ENCODE assay signal across 12 mouse cellular contexts in genomic region chr6:54509264-54509663, GRCm38 (mm10). TPM values are rescaled to one million over a fixed set of nuclear protein-coding genes. Genes with fewer than 3 reads are reported as not detected.
DNase-seq lines count a peak whose midpoint lies in the region; ATAC-seq and TF ChIP-seq lines count a peak whose summit lies in the region.
"Had no signal": no experiment of that assay in that cellular context is flagged by ENCODE, and none has a peak within 500 bp of the region (broad histone marks: within the 10 kb centered on the region; RNA-seq: fewer than 3 reads in every experiment).

No protein-coding gene starts in this region.

- H3K4me3 ChIP-seq in forebrain, embryonic 10.5 days = no peak overlapping the region
- H3K4me3 ChIP-seq in forebrain, embryonic 11.5 days (ENCODE audit: low read depth, low read length) = no peak overlapping the region
- H3K4me3 ChIP-seq in cerebellum, adult 2 months (replicated peaks; ENCODE audit: insufficient read depth, low read depth, low read length) = no peak overlapping the region
- no peak overlapping the region for H3K4me3 ChIP-seq in hindbrain, embryonic 10.5 days
- H3K4me3 ChIP-seq in midbrain, embryonic 11.5 days (ENCODE audit: low read depth, low read length) = no peak overlapping the region
- H3K4me3 ChIP-seq: heart, adult 2 months had no signal

- no peaks in the 10 kb centered on the region for H3K9me3 ChIP-seq in forebrain, embryonic 10.5 days
- no peaks in the 10 kb centered on the region for H3K9me3 ChIP-seq in forebrain, embryonic 11.5 days (ENCODE audit: control insufficient read depth, low read length)
- H3K9me3 ChIP-seq in hindbrain, embryonic 10.5 days = no peaks in the 10 kb centered on the region
- no peaks in the 10 kb centered on the region for H3K9me3 ChIP-seq in midbrain, embryonic 11.5 days (ENCODE audit: control insufficient read depth, low read length)

- no peak for TF ChIP-seq POLR2A in cerebellum, adult 2 months (IDR thresholded peaks at IDR 0.05; ENCODE audit: borderline replicate concordance, insufficient read depth, low read length)

- no peak for DNase-seq in forebrain, embryonic 10.5 days (ENCODE audit: extremely low spot score, low spot score)
- DNase-seq in forebrain, embryonic 11.5 days (ENCODE audit: low spot score) = no peak
- DNase-seq in cerebellum, adult 2 months = peak; percentile 42 to 53
- DNase-seq in hindbrain, embryonic 10.5 days (ENCODE audit: low spot score) = no peak
- DNase-seq in midbrain, embryonic 11.5 days (ENCODE audit: low spot score, missing footprints) = no peak
- DNase-seq in spleen, postnatal 36 days (ENCODE audit: low spot score in 2 of 2) = no peak
- no peak for DNase-seq in spleen, adult 18-20 months
- DNase-seq in right cerebral cortex, postnatal 14 days = no peak
- DNase-seq: adrenal gland, postnatal 10 days; heart, adult 2 months; kidney, adult 2 months had no signal

- WGBS in forebrain, embryonic 10.5 days = 87% methylated on average over 13 of the region's 13 CpGs
- WGBS in forebrain, embryonic 11.5 days = 86% methylated on average over 13 of the region's 13 CpGs
- 25% methylated on average over 13 of the region's 13 CpGs for WGBS in cerebellum, adult 2 months
- WGBS in hindbrain, embryonic 10.5 days = 92% methylated on average over 13 of the region's 13 CpGs
- 93% methylated on average over 13 of the region's 13 CpGs for WGBS in midbrain, embryonic 11.5 days

- H3K27me3 ChIP-seq in forebrain, embryonic 10.5 days (ENCODE audit: poor library complexity, severe bottlenecking) = 0 out of 2 replicates have a peak, but pooled peaks cover 8% of the 10 kb centered on the region
- H3K27me3 ChIP-seq in forebrain, embryonic 11.5 days (ENCODE audit: control insufficient read depth, insufficient read depth, low read length) = no peaks in the 10 kb centered on the region
- no peaks in the 10 kb centered on the region for H3K27me3 ChIP-seq in cerebellum, adult 2 months (ENCODE audit: control insufficient read depth, insufficient read depth, low read length)
- H3K27me3 ChIP-seq in hindbrain, embryonic 10.5 days (ENCODE audit: insufficient read depth, poor library complexity, severe bottlenecking) = 0 out of 2 replicates have a peak, but pooled peaks cover 3% of the 10 kb centered on the region
- H3K27me3 ChIP-seq in midbrain, embryonic 11.5 days (ENCODE audit: control insufficient read depth, insufficient read depth, low read length) = no peaks in the 10 kb centered on the region

- H3K9ac ChIP-seq in forebrain, embryonic 11.5 days (ENCODE audit: low read length) = no peak overlapping the region
- no peak overlapping the region for H3K9ac ChIP-seq in midbrain, embryonic 11.5 days (ENCODE audit: low read length)

- no peak overlapping the region for H3K4me2 ChIP-seq in forebrain, embryonic 11.5 days (ENCODE audit: low read depth, low read length, severe bottlenecking)
- no peak overlapping the region for H3K4me2 ChIP-seq in midbrain, embryonic 11.5 days

- ATAC-seq in forebrain, embryonic 11.5 days (replicated peaks; ENCODE audit: low FRiP score) = no peak
- ATAC-seq in midbrain, embryonic 11.5 days (ENCODE audit: low FRiP score) = no peak; the same call in 1 of the 2 replicates

- H3K27ac ChIP-seq in forebrain, embryonic 10.5 days = peak overlapping the region; percentile 76
- H3K27ac ChIP-seq in forebrain, embryonic 11.5 days (ENCODE audit: low read depth, low read length) = no peak overlapping the region
- H3K27ac ChIP-seq in cerebellum, adult 2 months (ENCODE audit: insufficient read depth, low read length) = peak overlapping the region; percentile 38
- H3K27ac ChIP-seq in hindbrain, embryonic 10.5 days = peak overlapping the region; percentile 84
- H3K27ac ChIP-seq in midbrain, embryonic 11.5 days (ENCODE audit: low read depth, low read length) = peak overlapping the region; percentile 70
- H3K27ac ChIP-seq: heart, adult 2 months; macrophage had no signal

- TF ChIP-seq CTCF in cerebellum, adult 2 months (IDR thresholded peaks at IDR 0.05; ENCODE audit: borderline replicate concordance, insufficient read depth, low read depth, low read length) = no peak

- H3K36me3 ChIP-seq in forebrain, embryonic 10.5 days (replicated peaks) = peaks cover 54% of the 10 kb centered on the region
- peaks cover 2% of the 10 kb centered on the region; the same call in 1 of the 2 replicates for H3K36me3 ChIP-seq in forebrain, embryonic 11.5 days (ENCODE audit: control insufficient read depth, insufficient read depth, low read length)
- peaks cover 23% of the 10 kb centered on the region for H3K36me3 ChIP-seq in hindbrain, embryonic 10.5 days
- H3K36me3 ChIP-seq in midbrain, embryonic 11.5 days (ENCODE audit: control insufficient read depth, insufficient read depth, low read length) = 0 out of 2 replicates have a peak, but pooled peaks cover 5% of the 10 kb centered on the region

- peaks cover 31% of the 10 kb centered on the region for H3K4me1 ChIP-seq in forebrain, embryonic 10.5 days
- peaks cover 19% of the 10 kb centered on the region; the same call in 1 of the 2 replicates for H3K4me1 ChIP-seq in forebrain, embryonic 11.5 days (replicated peaks; ENCODE audit: control insufficient read depth, insufficient read depth, low read length)
- peaks cover 32% of the 10 kb centered on the region for H3K4me1 ChIP-seq in cerebellum, adult 2 months (ENCODE audit: control insufficient read depth, insufficient read depth, low read length)
- peaks cover 42% of the 10 kb centered on the region for H3K4me1 ChIP-seq in hindbrain, embryonic 10.5 days (replicated peaks)
- H3K4me1 ChIP-seq in midbrain, embryonic 11.5 days (ENCODE audit: control insufficient read depth, insufficient read depth, low read length) = peaks cover 18% of the 10 kb centered on the region

RNA-seq across cellular contexts. Expression of gene Scrn1, which starts 57.0 kb away (rescaled TPM):
- polyA plus RNA-seq in forebrain, embryonic 10.5 days (2016; fragmentation: Nextera tagmentation; extraction: Ambion mirVana) = 58.7 and 62.1 TPM in 2 replicates
- polyA plus RNA-seq in forebrain, embryonic 11.5 days (2014; fragmentation: Nextera tagmentation; extraction: Ambion mirVana) = 102 and 123 TPM in 2 replicates
- polyA plus RNA-seq in cerebellum, adult 2 months (2012; rRNA removed) = 132 and 145 TPM in 2 replicates
- polyA plus RNA-seq in hindbrain, embryonic 10.5 days (2016; fragmentation: Nextera tagmentation; extraction: Ambion mirVana) = 42.9 and 60.0 TPM in 2 replicates
- 69.5 and 73.3 TPM in 2 replicates for polyA plus RNA-seq in midbrain, embryonic 11.5 days (2014; fragmentation: Nextera tagmentation; extraction: Ambion mirVana)
- polyA plus RNA-seq: macrophage had no signal

Comparison
In these comparisons a context has a peak if more than half of its experiments do, and no peak if none do; other contexts are left out.
1. DNase-seq: peak in cerebellum, adult 2 months (2 of 2); none in forebrain, embryonic 10.5 days (single experiment), forebrain, embryonic 11.5 days (single experiment), hindbrain, embryonic 10.5 days (single experiment), midbrain, embryonic 11.5 days (single experiment), spleen, postnatal 36 days (0 of 2), spleen, adult 18-20 months (0 of 2) and right cerebral cortex, postnatal 14 days (single experiment).